Mouse (Mus musculus) telencephalon, adult 2 months (tissue): ENCODE measurements at regions not wholly inside any gene's neighbourhood (a gene's known extent, or its start where the extent isn't known, plus 50 kb on each side); places are given as distances from the start of the nearest gene placed in this dataset.

Source experiments
- DNase-seq: peaks from one replicate; pipeline ENCODE4 v3.0.0-alpha.2; 2011; ENCODE audit warnings: low read depth, low spot score

- DNase-seq = no peak
These were observed 274.7 kb upstream of the Ddx18 start for GRCm38 (mm10) chr1:121842381-121843075.

GRCm38 (mm10) chr1:121833559-121833958 is 265.8 kb upstream of the Ddx18 start:
- no peak for DNase-seq

- no peak for DNase-seq
These were observed 262.5 kb upstream of the Ddx18 start for GRCm38 (mm10) chr1:121830242-121830641.

- no peak for DNase-seq
These were observed 255.2 kb upstream of the Ddx18 start for GRCm38 (mm10) chr1:121822950-121823349.

- no peak for DNase-seq
These were observed 235.5 kb upstream of the Ddx18 start for GRCm38 (mm10) chr1:121803338-121803737.

DNA sequence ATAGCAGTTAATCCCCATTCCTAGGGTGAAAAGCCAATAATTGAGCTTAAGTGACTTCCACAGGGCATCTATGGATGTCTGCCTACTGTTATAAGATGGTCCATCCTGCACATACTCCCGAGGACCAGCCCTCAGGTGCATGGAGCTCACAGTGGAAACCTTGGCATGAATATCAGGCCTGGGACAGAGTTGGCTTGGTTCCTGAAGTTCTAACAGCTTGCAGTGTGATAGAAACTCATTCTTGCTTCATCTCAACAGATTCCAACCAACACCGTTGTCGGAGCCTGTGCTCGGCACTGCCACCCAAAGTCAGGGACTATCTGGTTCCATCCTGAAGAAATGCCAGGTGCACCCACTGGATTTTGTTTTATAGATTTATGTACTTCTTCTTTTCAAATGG is 234.7 kb upstream of the Ddx18 start:
- no peak for DNase-seq

DNA sequence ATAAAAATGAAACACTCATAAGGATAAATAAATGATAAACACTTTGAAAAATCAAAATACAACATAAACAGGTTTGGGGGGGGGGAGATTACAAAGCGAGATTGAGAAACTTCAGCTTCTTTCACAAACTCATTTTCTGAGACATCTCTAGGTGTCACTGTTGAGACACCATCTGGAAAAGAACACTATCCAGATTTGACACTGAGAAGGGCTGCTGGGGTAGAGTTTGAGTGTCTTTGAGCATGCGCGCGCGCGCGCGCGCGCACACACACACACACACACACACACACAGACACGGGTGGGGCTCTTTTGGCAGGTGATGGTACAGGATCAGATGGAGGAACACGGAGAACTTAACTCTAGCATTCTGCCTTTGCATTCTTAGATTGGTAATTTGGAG is 230.7 kb upstream of the Ddx18 start:
- peak; percentile 48 for DNase-seq

DNA sequence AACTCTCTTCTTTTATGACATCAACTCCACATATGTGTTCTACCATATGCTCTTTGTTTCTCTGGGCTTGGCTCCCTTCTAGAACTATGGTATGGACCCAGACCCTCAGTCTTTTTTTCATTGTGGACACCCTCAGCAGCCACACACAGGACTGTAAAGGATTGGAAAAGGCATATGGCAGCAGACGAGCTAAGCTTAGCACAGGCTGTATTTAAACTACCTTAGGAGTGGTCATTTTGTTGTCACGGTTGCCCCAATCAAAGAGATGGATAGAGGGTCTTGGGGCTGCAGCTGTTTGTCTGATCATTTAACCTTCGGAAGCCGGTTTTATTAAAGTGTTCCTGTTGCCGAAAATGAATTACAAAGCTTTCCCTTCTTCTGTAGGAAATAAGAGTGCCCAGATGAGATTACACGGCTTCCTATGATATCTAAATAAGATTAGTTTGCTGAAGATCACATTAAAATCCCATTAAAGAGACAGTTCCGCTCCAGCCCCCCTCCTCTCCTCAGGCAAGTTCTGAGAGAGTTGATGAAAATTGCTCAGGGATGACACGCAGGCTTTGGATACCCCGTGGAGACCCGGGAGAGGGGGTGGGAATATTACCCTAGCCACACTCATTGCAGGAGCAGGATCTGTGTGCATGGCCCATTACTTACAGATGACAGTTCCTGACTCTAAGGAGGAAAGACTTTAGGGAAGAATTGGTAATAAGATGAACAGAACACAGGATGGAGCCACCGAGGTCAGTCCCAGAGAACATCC is 227.4 kb upstream of the Ddx18 start:
- DNase-seq = no peak

DNA sequence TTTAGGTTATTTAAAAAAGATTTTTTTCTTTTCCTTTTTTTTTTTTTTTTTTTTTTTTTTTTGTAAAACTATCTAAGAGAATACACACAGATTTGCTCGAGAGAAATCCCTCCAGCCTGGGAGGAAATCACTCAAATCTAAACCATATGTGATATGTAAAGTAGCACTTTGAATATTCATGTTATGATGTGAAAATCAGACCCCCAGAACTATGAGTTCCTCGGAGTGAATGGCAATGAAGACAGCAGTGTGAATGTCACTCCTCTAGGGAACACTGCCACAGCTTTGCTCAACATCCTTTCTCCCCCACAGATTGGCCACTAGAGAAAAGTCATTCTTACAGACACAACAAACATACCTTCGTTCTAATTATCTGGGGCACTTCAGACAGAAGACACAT is 217.8 kb upstream of the Ddx18 start:
- DNase-seq = no peak

GRCm38 (mm10) chr1:121773988-121774387 is 206.2 kb upstream of the Ddx18 start:
- DNase-seq = no peak

- no peak for DNase-seq
These were observed 203.7 kb upstream of the Ddx18 start for GRCm38 (mm10) chr1:121771444-121771843.

DNA sequence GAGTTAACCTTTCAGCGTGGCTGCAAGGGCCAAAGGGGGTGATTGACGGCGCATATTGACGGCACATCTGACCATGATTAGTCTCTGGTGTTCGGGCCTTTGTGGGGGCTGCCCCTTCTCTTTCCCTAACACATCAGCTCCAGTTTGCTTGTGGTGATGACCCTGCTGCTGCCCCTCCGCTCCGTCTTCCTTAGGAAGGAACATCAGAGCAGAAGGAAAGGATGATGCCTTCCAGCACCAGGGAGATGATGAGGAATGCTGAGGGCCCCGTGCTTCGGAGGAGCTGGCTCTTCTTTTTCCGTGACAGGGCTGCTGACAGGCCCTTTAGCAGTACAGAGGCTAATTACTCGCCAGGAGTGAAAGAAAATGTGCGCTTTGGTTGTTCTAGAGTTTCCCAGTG is 203.1 kb upstream of the Ddx18 start:
- no peak for DNase-seq

DNA sequence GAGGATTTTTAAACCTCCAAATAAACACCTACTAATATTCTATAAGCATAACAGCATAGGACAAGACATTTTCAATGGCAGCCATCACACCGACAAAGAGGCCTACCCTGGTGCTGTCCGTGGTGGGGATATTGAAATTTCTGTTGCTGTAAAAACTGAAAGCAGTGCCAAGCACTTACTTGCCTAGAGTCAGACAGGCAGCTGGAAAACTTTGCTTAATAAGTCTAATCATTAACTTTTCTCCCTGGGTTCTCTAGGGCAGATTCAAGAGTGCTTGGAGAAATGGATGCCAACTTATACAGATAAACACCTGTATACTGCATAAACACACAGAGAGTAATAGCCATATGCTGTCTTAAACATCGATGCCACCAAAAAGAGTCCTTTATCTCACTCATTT is 192.3 kb upstream of the Ddx18 start:
- DNase-seq = no peak

DNA sequence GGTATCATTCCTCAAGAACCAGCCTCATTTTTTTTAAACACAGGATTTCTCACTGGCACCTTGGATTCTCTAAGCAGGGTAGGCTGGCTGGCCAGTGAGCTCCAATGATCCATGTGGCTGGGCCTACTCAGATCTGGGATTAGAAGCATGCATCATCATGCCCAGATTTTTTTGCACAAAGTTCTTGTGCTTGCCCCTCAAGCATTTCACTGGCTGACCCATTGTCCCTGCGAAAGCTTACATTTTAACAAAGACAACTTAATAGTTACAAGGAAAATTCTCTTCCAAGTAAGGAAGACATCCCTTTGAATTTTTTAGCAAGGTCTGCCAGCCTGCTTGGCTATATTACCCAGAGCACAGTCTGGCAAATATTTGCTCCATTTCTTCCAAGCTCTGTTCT is 177.4 kb upstream of the Ddx18 start:
- no peak for DNase-seq

- no peak for DNase-seq
These were observed 167.4 kb upstream of the Ddx18 start for GRCm38 (mm10) chr1:121735113-121735719.

GRCm38 (mm10) chr1:121734456-121735112 is 166.8 kb upstream of the Ddx18 start:
- no peak for DNase-seq

DNA sequence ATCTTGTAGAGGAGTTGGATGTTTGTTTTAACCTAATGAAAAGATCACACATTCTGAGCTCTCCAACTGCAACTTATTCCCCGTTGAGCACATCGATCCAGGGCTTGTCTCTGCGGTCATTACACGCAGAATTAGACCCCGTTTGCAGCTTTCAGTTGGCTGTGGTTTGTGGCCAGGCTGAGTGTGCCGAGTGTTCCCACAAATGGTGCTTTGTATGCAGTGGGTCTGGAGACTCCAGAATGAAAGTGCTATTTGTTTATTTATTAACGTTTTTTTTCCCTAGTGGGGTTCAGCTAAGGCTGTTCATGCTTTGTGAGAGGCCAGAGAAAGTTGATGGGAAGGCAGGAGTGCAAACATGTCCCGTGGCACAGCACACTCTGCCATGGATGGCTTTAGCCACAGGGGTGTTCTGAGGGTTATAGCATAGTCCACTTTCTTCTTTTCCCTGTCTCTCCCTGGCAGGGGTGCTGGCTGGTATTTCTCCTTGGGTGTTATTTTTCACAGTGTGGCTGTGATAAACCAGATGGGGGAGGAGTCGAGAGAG is 141.6 kb upstream of the Ddx18 start:
- DNase-seq = no peak

DNA sequence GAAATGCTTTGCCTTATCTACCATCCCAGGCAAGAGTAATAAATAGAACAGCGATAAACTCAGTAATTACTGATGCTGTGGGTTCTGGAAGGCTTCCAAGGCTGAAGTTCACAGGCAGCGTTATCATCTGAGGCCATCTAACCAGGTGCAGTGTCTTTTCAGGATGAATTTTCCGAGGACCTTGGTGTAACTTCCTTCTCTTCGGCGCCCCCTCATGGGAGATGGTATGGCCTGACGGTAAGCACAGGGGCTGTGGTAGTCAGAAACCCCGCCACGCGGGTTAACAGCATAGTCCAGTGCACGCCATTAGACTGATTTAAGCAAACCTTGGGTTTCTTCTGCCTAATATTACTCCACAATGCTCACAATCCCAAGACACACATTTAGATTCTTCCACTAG is 140.5 kb upstream of the Ddx18 start:
- no peak for DNase-seq

DNA sequence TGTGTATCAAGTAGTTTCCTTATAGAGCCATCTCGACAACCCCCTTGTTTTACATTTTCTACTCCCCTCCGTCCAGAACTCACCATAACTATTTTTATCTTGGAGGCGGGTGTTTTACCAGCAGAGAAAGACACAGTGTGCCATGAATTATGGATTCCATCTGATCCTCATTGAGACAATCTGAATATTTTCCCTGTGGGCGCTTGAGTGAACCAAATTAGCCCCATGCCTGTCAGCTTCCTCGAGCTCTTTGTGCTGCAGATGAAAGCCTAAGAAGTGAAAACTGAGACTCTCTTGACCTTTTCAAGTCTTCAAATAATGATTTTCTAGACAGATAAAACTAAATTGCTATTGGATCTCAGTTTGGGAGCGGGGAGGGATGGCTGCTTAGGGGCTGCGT is 134.0 kb upstream of the Ddx18 start:
- no peak for DNase-seq

DNA sequence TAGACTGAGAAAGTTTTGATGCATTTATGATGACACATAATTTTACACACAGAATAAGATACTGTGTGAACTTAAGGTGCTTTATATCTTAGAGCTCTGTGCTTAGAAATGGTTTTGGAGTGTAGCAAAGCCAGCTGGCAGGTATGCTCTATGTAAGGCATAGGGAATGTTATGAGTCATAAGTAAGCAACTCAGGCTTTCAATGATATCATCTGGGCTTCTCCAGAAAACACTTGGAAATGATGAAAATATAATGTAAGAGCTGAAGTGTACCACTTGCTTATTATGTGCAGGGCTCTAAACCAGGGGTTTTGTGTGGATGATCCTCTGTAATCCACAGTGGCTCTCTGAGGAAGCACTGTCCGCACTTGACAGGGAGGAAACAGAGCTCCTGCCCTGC is 86.1 kb upstream of the Ddx18 start:
- peak; percentile 22 for DNase-seq

DNA sequence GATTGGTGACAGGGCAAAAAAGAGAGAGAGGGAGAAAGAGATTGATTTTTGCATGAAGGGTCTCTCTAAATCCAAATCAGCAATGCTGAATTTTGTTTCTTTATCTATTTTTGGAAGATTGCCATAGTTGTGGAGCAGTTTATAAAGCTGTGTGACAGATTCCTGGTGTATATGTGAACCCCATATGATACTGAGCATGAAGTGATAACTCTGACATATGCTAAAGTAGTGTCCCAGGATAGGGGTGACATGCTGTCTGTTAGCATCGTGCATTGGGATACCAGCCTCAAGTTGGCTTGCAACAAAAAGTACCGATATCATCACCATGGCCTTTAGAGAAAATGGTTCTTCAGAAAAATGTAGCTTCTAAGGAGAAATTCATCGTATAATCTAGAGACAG is 82.3 kb upstream of the Ddx18 start:
- no peak for DNase-seq

GRCm38 (mm10) chr1:121631466-121631865 is 63.7 kb upstream of the Ddx18 start:
- no peak for DNase-seq
